Mouse (Mus musculus) CD4-positive helper T cell, adult 2 months (primary cell): ENCODE data around the gene Thoc3.

Experiments
- DNase-seq: peaks from one replicate; pipeline ENCODE4 v3.0.0-alpha.2; 2012; ENCODE audit warnings: low read depth, missing footprints, low spot score

Gene Thoc3

DNA sequence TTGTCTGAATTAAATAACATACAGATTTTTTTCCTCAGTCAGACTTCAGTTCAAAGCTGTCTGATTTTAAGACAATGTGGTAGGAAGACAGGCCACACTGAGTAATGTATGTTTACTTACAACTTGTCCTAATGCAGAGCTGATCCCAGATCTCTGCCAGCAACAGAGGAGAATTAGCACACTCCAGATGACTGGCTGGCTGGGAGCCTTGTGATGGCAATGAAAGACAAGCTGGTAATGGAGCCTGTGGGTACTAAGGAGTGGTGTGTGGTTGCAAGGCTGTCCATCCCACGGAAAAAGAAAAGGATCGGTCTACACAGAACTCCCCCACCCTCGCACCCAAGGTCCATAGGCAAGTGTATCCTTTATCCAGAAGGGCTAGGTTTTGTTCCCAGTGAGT lies 25.0 kb downstream of the Thoc3 start:
- DNase-seq, result no peak

- no peak for DNase-seq
Measured at GRCm38 (mm10) chr13:54439912-54440311, 28.7 kb downstream of the Thoc3 start.

DNA sequence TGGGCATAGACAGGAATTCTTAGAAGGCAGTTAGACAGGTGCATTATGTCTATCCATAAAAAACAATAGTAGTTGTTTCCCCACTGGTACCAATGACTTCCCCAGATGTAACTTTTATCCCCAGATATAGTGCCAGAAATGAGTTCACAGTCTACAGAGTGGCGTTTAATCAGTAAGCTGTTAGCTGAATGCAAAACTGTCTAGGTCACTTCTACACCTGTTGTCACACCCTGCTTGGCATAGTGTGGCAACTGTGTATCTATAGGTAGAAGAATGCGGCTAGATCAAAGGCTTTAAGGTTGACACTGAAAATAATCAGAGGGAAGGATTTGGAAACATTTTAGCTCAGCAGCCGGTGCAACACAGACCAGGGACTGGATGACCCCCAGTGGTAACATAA lies 29.8 kb downstream of the Thoc3 start:
- DNase-seq, result no peak

GRCm38 (mm10) chr13:54437083-54437482 lies 31.6 kb downstream of the Thoc3 start:
- no peak for DNase-seq

DNA sequence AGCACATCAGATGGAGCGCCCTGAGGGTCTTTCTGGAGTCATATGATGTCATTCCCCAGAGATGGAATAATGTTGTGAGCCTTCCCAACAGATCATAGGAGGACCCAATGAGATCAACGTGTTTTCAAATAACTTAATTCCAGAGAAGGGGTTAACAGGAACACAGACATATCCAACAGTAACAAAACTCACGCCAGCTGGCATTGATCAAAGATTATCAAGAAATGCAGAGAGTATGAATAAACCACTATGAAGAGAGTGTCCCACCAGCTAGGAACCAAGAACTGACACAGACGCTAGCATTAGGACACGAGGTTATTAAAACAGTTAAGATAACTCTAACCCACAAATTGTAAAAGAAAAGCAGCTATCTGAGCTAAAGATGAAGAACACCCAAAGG lies 32.0 kb downstream of the Thoc3 start:
- DNase-seq, result no peak

DNA sequence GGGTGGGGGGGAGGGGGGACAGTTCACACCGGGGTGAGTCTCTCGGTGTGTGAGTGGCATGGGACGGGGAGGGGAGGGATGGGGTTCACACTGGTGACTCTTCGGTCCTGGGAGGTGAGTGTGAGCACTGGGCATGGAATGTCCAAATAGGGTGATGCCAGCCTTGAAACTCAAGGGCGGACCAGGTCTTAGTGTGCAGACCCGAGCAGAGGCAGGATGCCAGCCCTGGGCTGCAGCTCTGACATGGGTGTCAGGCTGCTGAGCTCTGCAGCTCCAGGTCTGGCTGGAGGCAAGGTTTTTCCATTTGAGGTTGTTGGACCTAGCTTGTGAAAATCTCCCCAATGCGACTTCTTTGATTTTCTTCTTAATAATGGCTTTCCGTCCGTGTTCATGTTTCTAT lies 37.5 kb downstream of the Thoc3 start:
- no peak for DNase-seq

- no peak for DNase-seq
Measured at GRCm38 (mm10) chr13:54430051-54430450, 38.6 kb downstream of the Thoc3 start.

GRCm38 (mm10) chr13:54428771-54429170 lies 39.9 kb downstream of the Thoc3 start:
- no peak for DNase-seq

DNA sequence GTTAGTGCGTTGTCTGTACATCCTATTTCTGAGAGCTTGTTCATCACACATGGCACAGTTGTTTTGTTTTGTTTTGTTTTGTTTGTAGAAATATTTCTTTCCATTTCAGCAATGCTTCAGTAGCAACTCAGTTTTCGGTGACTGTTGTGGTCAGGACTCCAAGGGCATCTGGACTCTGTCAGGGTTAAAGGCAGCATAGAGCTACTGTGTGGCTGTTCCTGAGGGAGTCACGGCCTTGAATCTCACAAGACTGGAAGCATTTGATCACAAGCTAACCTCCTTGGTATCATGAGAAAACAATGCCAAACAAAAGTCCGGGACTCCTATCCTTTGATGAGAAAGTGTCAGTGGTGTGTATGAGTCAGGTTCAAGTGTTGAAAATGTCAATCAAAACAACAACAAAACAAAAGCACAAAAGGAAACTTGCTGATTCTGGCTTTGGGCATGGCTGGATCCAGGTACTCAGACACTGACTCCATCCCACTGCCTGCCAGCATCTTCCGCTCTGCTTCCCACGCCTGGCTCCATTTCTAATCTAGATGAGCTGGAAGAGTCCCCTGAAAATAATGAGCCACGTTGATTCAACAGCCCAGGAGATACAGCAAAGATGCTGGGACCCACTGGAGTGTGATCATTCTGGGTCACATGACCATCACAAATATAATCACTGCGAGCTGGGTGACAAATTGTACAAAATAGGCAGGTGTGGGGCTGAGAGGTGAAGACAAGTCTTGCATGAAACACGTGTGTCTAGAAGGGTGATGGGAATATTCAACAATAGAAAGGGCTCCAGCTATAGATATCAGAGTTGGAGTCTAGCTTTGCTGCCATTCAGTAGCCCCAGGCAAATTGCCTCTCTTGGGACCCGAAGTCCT lies 41.6 kb downstream of the Thoc3 start:
- no peak for DNase-seq

- no peak for DNase-seq
Measured at GRCm38 (mm10) chr13:54425269-54425668, 43.4 kb downstream of the Thoc3 start.

DNA sequence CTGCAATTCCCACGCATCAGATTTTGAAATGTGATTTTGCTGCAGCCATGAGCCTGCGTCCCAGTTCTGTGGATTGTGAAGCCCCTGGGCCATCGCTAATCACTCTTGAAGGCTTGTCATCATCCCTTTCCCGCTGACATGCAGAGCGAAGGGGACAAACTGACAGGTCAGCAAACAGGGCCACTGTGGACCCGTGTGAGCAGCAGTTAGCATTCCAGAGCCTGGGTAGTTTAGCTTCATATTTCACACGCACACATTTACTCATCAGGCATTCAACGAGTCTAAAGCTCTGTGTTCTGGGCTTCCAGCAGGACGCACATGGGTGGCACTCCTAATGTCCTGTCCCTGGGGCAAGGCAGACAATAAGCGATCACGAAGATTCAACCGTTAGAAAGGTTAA lies 48.4 kb downstream of the Thoc3 start:
- DNase-seq, result no peak

DNA sequence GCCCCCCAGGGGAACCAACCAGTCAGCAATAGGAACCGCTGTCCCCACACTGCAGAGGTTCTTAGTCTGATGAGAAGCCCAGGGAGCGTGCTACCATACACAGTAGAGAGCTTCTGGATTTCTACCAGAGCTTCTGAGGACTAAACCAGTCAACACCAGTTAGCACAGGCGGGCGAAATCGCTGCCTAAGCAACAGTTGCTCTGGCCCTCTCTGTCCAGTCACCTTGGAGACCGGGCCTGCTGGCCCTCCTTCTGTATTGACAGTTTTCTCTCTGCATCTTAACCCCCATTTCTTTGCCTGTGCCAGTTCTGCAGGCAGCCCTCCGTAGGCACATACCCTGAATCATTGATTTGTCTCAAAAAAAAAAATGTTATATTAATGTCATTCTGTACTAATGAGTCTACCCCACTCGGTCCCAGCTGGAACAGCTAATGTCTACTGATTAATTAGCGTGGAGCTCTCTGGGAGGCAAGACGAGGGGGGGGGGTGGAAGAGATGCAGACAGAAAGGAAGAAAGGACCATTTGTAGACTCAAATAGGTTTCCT lies 49.8 kb downstream of the Thoc3 start:
- DNase-seq, result no peak

GRCm38 (mm10) chr13:54415059-54415458 lies 53.6 kb downstream of the Thoc3 start:
- DNase-seq, result no peak

GRCm38 (mm10) chr13:54412721-54413120 lies 55.9 kb downstream of the Thoc3 start:
- no peak for DNase-seq

GRCm38 (mm10) chr13:54412236-54412635 lies 56.4 kb downstream of the Thoc3 start:
- no peak for DNase-seq

GRCm38 (mm10) chr13:54411656-54412055 lies 57.0 kb downstream of the Thoc3 start:
- DNase-seq, result no peak
